Mouse (Mus musculus): Measurements from ENCODE around the gene Cracr2b.
"Not testable (repeated sequence)": the region's sequence is repeated elsewhere in the genome, so short reads cannot be mapped to it uniquely, and the experiment has no call there.

The Cracr2b gene

DNA sequence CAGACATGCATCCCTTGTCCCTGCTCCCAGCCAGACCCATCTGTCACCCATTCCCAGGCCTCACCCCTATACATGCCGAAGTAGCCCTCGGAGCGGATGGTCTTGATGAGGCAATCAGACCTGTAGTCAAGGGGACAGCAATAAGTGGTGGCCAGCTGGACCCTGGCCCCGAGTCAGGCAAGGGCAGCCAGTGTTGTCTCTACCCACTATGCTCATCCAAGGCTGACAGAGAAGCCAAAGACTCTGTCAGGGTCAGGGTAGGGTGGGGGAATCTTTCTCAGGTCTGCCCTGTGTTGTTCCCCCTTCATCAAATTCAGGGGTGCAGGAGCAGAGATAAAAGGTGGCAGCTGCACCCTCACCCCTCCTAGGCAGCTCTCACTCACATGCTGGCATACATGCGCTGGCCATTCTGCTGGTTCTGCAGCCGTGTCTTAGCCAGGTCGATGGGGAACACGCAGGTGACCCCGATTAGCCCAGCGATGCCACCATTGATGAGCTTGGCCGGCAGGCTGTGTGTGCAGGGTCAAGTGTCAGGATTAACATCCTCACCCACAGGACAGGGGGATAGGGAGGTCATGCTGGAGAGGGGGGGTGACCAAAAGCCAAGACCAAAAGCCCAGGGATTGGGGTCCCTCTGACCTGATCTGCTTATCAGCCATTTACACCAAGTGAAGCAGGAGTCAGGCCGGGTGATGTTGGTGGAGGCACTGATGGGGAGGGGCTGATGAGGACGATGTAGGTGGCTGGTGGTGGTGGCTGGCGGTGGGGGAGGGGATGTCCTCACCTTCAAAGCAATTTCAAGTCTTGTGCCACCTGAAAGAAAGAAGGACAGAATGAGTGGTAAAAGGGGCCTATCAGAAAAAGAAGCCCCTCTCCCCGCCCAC, 27.1 kb upstream of the Cracr2b start:
- DNase-seq (ENCODE audit: low spot score), result no peak

DNA sequence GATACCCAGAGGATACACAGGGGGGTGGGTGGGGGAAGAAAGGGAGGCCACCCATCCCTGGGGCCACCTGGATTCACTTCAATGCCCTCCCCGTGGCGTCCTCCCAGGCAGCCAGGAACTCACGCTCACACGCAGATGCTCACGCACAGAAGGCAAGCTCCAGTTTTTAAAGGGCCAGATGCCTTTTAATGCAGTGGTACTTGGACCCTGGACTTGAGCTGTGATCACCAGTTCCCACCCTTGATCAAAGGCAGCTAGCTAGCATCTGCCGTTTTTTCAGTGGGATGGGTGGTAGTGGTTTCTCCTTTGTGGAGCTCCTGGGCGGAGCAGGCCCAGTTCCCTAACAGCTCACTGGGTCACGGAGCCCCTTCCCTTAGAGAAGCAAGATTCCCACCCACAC, 26.4 kb upstream of the Cracr2b start:
- no peak for DNase-seq (ENCODE audit: low spot score)

DNA sequence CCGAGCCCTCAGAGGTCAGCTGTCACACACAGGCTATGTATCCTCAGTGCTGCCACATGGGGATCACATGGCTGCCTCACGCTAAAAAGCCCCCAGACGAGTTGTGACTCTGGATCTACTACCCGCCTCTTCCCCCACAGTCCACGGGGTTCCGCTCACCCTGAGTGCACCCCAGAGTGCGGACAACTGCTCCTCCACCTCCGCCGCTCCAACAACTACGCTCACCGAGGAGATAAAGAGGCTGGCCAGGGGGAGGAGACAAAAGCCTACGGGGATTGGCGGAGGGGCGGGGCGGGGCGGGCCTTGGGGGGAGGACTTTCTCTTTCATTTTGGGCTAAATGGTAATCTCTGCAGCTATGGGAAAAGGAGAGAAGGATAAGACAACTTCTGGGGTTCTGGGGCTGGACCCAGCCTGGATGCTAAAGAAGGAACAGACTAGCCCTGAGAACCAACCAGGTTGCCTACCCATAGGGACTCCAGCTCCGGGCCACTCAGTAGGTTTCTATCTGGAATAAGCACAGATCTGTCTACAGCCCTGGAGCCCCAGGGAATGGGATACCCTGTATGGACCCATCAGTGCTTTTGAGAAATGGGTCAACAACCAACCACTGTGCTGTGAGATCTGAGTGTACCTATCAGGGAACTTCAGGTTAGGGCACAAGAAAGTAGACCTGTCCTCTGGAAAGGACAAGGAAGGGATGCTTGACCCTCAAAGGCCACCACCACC, 25.6 kb upstream of the Cracr2b start:
- DNase-seq (ENCODE audit: low spot score), result no peak

DNA sequence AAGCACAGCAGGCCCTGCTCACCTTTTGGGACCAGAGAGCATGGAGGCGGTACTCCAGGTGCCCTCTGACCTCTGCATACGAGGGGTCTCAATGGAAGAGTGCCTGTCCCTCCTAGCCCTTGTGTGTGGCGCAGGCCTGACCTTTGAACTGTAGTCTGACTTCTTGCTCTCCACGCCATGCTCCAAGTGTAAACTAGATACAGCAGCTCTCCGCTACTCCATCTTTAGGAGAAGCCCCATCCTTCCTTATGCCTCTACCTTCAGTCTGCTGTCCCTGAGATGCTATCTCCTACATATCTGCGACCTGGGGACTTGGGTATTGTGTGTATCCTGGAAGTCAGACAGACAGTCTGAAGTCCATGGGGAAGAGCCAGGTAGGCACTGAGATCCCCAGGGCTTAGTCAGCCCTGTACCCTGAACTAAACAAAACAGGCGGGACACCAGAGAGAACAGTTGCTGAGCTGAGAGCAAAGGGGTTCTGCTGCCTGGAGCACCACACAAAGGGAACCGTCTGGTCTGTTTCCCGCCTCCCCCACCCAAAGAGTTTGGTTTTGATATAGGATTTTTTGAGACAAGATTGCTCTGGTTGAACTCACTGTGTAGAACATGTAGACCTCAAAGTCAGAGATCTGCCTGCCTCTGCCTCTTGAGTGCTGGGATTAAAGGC, 24.9 kb upstream of the Cracr2b start:
- no peak for DNase-seq (ENCODE audit: low spot score)

- DNase-seq (ENCODE audit: low spot score), result no peak
These were observed 24.4 kb upstream of the Cracr2b start for GRCm38 (mm10) chr7:141436523-141436892.

DNA sequence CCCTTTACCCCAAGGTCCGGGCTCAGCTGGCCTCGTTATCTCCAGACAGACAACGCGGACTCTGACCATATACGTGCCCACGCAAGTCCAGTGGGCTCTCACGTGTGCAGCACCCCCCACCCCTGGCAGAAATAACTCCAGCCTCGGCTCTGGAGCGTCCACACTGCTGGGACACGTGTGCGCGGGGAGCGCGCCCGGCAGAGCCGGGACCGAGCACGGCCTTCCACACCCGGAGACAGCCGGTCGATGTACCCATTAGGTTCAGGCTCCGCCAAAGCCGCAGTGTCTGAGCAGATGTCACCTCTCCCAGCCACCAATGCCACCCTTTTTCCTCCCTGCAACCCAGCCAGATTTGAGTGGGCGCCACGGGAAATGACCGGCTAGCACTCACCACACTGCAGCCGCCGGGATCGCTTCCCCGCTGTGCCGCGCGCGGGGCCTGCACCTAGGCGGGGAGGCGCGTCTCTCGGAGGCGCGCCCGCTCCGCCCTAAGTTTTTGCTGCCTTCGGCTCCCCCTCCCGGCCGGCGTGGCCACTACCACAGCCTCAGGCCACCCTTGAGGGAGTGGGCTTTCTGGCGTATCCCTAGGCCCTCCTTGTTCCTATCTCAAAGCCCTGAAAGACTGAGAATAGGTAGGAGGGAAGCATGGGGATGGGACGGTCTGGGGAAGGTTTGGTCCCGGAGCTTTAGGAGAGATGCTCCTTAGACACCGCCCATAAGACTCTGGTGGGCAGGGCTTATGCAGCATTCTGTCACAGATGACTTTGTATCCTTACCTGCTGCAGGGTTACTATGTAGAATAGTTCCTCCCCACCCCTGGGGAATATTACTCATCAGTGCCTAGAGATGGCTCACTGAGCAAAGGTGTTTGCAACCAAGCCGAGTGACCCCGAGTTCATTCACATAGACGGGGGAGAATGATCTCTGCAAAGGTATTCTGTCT, 23.4 kb upstream of the Cracr2b start, which contains the start of gene Slc25a22:
Gene Slc25a22 (minus strand): TSS at position 715 of the 943 bp plus-strand sequence.
- DNase-seq (ENCODE audit: low spot score), result no peak

- DNase-seq (ENCODE audit: low spot score), result no peak
These were observed 22.5 kb upstream of the Cracr2b start for GRCm38 (mm10) chr7:141438201-141438968.

- no peak for DNase-seq (ENCODE audit: low spot score)
These were observed 21.7 kb upstream of the Cracr2b start for GRCm38 (mm10) chr7:141439140-141439679.

DNA sequence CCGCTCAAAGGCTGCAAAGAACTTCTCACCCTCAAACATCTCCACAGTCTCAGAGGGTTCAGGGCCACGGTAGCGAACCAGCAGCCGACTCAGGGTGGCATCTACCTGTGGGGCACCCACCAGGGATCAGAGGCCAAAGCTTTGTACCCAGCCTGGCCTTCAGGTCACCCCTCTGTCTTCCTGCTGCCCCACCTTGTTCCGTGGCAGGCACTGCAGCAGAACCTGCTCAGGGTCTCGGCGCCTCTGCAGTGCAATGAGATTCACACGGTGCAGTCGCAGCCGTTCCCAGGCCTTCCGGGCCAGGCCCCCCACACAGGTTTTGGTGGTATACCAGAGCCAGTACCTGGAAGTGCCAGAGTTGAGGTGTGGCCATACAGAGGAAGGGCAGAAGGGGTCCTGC, 21.1 kb upstream of the Cracr2b start:
- no peak for DNase-seq (ENCODE audit: low spot score)

GRCm38 (mm10) chr7:141440613-141441012, 20.3 kb upstream of the Cracr2b start:
- DNase-seq (ENCODE audit: low spot score), result no peak

DNA sequence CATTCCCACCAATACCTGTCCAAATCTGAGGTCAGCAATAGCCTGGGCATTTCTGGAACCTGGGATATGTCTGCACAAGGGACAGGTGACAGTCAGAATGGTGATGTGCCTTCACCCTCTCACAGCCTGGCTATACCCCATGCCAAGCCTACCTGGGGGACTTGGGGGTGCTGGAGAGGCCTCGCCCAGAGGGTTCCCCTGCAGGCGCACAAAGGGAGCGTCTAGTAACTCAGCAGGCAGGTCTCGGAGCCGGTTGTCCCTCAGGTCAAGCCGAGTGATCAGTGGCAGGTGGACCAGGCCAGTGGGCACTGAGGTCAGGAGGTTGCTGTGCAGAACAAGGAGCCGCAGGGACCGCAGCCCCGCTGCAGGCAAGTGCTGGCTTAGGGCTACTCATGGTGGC, 19.4 kb upstream of the Cracr2b start:
- DNase-seq (ENCODE audit: low spot score), result no peak

GRCm38 (mm10) chr7:141442199-141442598, 18.7 kb upstream of the Cracr2b start:
- DNase-seq (ENCODE audit: low spot score), result no peak

- no peak for DNase-seq (ENCODE audit: low spot score)
These were observed 17.6 kb upstream of the Cracr2b start for GRCm38 (mm10) chr7:141443081-141443821.

- no peak for DNase-seq (ENCODE audit: low spot score)
These were observed 17.1 kb upstream of the Cracr2b start, which contains the start of gene Pidd1 for GRCm38 (mm10) chr7:141443828-141444237. Pidd1 (minus strand) TSS chr7:141444025.

GRCm38 (mm10) chr7:141446374-141446773, 14.5 kb upstream of the Cracr2b start:
- DNase-seq (ENCODE audit: low spot score), result not testable (repeated sequence)

DNA sequence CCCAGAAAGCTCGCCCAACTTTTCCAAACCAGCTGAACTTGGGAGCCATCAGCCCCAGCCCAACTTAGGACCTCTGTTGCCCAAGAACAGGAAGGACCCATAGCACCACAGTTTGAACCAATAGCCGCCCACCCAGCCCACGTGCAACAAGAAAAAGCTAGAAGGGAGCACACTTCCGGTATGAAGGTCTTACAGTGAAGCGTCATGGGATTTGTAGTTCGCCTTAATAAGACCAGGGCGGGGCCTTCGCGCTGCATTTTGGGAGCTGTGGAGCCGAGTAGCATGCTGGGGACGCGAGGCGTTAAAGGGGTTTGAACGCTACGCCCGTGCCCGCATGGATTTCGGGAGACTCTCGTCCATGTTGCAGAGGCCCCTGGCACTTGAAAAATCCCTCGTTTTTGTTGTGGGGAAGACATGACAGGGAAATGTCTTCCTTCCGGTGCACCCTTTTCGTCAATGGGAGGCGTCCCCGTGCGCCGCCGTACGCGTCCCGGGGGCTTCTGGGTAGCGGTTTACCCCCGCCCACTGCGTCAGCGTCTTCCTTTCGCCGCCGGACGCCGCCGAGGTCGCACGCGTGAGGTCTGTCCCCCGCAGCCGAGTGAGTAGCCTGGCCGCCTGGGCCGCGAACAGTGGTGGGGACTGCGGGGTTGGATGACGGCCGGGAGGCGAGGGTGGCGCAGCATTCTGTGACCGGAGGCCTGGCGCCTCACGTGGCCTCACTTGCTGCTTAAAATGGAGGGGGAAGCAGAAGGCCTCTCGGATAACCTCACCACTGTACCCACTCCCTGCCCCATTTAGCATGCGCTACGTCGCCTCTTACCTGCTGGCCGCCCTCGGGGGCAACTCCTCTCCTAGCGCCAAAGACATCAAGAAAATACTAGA, 13.5 kb upstream of the Cracr2b start, which contains the start of gene Rplp2:
Gene Rplp2 (plus strand): TSS at position 261 of the 882 bp plus-strand sequence.
- peak; percentile 89 for DNase-seq (ENCODE audit: low spot score)

DNA sequence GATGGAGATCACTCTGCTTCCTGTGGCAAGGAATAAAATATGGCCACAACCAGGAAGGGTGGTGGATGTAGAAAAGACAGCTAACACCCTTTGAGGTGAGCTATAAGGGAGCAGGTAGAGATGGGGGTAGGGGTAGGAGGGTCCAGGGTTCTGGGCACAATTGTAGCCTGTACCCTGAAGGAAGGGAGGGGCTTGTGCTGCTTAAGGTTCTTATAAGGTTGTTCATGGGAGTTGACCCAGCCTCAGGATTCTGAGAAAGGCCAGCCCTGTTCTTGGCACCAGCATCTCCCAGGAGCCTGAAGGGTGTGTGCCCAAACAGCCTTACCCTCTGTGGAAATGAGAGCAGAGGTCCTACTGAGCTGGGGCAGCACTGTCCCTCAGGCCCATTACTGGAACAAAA, 9.0 kb upstream of the Cracr2b start:
- DNase-seq (ENCODE audit: low spot score), result no peak

DNA sequence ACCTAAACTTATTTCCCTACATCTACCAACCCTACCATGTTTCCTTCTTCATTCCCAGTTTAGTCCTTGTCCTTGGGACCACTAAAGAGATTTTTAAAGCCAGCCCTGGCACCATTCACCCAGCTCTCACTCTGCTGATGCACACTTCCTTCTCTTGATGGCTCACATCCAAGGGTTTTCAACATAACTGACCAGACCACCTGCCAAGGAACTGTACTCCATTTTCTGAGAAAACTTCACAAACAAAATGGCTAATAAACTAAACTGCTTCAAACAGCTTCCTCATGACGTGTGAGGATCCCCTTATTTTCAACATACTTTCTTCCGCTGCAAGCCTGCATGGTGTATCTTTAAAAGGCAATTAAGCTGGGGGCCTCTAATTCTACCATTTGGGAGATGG, 7.3 kb upstream of the Cracr2b start:
- no peak for DNase-seq (ENCODE audit: low spot score)
